Mouse (Mus musculus): ENCODE measurements around the gene Uncx.
"Not testable (repeated sequence)": the region's sequence is repeated elsewhere in the genome, so short reads cannot be mapped to it uniquely, and the experiment has no call there.

Gene Uncx

GRCm38 (mm10) chr5:139565462-139565861, 22.2 kb downstream of the Uncx start:
- no peak for DNase-seq

- no peak for DNase-seq
Observed at GRCm38 (mm10) chr5:139566640-139567399, 23.5 kb downstream of the Uncx start.

GRCm38 (mm10) chr5:139568079-139568478, 24.8 kb downstream of the Uncx start:
- no peak for DNase-seq

GRCm38 (mm10) chr5:139572526-139572925, 29.2 kb downstream of the Uncx start:
- DNase-seq = no peak

- DNase-seq = peak in 1 of 2 experiments; percentile 47
Observed at GRCm38 (mm10) chr5:139573606-139574311, 30.5 kb downstream of the Uncx start.

DNA sequence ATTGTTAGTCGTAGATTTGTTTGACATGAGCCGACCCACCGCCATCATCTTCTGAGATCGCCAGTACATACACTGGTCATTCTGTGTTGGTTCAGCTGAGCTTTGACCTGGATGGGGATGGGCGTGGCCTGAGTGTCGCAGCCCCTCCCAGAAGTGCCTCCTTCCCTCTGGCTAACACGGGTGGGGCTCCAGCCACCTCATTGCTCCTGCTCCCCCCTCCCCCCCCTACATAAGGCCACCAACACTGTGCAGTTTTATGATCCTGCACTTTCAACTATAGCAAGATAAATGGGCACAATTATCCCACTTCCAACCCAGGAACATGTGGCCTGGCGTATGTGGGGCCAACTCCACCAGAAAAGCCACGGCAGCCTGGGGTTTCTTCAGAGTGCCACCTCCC, 31.8 kb downstream of the Uncx start:
- DNase-seq = no peak

- no peak for DNase-seq
Observed at GRCm38 (mm10) chr5:139580171-139580743, 37.0 kb downstream of the Uncx start.

DNA sequence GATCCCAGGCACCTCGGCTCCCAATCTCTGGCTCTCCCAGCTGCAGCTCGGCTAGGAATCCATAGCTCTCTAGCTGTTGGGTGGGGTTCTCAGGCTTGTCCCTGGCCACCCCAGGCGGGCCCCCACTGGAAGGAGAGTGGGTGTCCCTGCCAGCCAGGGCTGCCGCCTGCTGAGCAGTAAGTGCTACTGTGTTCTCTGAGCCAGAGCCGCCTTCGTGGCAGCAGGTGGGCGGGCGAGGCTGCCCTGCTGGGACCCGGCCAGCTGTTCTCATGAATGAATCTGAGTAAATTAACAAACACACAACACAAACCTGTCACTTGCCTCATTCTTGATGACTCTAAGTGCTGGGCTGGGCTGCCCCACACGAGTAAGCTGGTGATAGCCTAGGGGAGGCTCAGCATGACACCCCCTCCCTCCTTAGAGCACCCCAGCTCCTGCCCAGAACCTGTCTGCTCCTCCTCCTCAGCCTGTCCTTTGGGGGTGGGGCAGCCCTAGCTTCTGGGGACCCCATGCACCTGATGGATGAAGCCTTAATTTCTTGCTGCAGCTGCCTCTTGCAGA, 38.1 kb downstream of the Uncx start:
- DNase-seq = peak in 1 of 2 experiments; percentile 43

DNA sequence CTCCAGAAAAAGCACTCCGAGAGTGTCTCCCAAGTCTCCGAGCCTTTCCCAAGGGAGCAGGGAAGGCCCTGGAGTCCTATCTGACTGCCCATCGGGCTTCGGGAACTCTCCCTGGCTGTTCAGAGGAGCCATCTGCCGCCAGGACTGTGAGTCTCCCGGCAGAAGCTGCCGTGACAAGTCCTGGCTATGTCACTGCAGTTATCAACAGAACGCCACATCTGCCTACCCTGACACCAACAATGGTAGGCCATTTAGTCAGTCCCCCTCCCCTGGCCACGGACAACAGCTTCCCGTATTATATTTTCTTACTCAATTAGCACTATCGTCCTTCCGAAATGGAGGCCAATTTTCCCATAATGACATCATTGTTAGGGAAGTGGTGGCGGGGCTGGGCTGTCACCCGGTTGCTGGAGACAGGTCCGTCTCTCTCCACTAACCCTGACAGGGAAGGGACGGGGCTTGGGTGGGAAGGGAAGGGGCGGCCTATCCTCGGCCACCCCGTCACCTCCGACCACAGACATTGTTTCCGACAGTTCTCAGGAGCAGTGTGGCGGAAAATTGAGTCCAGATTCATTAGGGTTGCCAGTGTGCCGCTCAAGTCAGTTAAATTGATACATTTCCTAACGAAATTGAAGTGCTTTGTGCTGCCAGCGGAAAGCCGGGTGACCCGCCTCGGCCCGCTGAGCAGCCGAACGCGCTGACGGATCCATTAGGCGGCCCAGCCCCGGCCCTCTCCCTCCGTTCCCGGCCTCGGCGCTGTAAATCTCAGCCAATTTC, 41.9 kb downstream of the Uncx start:
- peak; percentile 63 to 68 for DNase-seq

DNA sequence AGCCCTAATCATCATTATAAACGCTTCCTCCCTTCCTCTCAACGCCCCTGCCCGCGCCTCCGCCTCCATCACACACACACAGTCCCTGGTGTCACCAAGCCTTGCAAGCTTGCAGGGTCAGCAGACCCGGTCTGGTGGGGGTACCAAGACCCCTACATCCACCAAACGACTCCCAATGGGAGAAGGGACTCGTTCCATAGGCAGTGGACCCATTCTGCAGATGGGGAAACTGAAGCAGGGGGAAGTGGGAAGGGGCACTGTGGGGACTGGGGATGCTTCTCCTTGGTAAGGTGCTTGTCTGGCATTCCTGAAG, 42.4 kb downstream of the Uncx start:
- DNase-seq = no peak

GRCm38 (mm10) chr5:139587459-139587858, 44.2 kb downstream of the Uncx start:
- DNase-seq = not testable (repeated sequence)

- not testable (repeated sequence) for DNase-seq
Observed at GRCm38 (mm10) chr5:139590682-139591360, 47.5 kb downstream of the Uncx start.

- no peak for DNase-seq
Observed at GRCm38 (mm10) chr5:139592011-139592410, 48.7 kb downstream of the Uncx start.

DNA sequence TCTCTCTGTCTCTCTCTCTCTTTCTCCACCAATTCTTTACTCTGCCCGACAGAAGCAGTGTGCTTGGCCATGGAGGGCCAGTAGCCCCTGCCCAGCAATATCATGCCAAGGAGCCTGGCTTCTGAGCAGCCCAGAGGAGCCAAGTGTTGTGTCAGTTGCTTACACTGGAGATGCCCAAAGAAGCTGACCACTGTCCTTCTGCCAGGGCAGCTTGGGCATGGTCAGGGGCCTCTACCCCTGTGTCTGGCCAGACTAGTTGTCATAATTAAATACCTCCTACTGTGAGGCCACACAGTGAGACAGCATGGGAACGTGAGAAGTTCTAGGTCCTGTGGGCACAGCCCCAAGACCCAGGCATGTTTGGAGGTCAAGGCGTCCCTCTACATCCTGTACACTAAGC, 49.6 kb downstream of the Uncx start:
- no peak for DNase-seq

GRCm38 (mm10) chr5:139593746-139594145, 50.5 kb downstream of the Uncx start:
- no peak for DNase-seq

- peak; percentile 77 to 84 for DNase-seq
Observed at GRCm38 (mm10) chr5:139595001-139595400, 51.7 kb downstream of the Uncx start.

All from cerebellum, postnatal 25 days (tissue).